Mouse (Mus musculus) neural tube, embryonic 13.5 days (tissue): ENCODE data around the gene Etfb. TPM values are rescaled to one million over a fixed set of nuclear protein-coding genes. Genes with fewer than 3 reads are reported as not detected.

Source experiments
- ATAC-seq: fragments of 200-750 bp; cut with Nextera tagmentation; 2 replicates; pipeline ENCODE4 v1.8.0; 2017; ENCODE audit warnings: low read depth, mild to moderate bottlenecking, moderate TSS enrichment, moderate library complexity
- H3K27ac ChIP-seq: fragments of 300-500 bp; sonication (generic); replicated peaks from 2 replicates; pipeline ENCODE4 v1.5.1; 2015; ENCODE audit warnings: moderate library complexity, mild to moderate bottlenecking, inconsistent platforms
- H3K27me3 ChIP-seq: fragments of 300-500 bp; sonication (generic); 2 replicates; pipeline ENCODE4 v1.6.1; 2015; ENCODE audit warnings: mild to moderate bottlenecking, inconsistent platforms
- H3K36me3 ChIP-seq: fragments of 300-500 bp; sonication (generic); 2 replicates; pipeline ENCODE4 v1.6.1; 2015; ENCODE audit warnings: mild to moderate bottlenecking, inconsistent platforms
- H3K4me1 ChIP-seq: fragments of 300-500 bp; sonication (generic); replicated peaks from 2 replicates; pipeline ENCODE4 v1.6.1; 2015; ENCODE audit warnings: inconsistent platforms
- H3K4me2 ChIP-seq: fragments of 300-500 bp; sonication (generic); 2 replicates; pipeline ENCODE4 v1.6.1; 2015; ENCODE audit warnings: inconsistent platforms, mild to moderate bottlenecking, moderate library complexity
- H3K4me3 ChIP-seq: fragments of 300-500 bp; sonication (generic); 2 replicates; pipeline ENCODE4 v1.5.1; 2015; ENCODE audit warnings: mild to moderate bottlenecking, inconsistent platforms
- H3K9ac ChIP-seq: fragments of 300-500 bp; sonication (generic); 2 replicates; pipeline ENCODE4 v1.6.1; 2015; ENCODE audit warnings: moderate library complexity, mild to moderate bottlenecking, inconsistent platforms
- H3K9me3 ChIP-seq: fragments of 300-500 bp; sonication (generic); 2 replicates; pipeline ENCODE4 v1.6.1; 2016; ENCODE audit warnings: inconsistent platforms
- WGBS: fragments of 180-500 bp; shearing (Covaris S2); methylation state at CpG from one replicate; pipeline ENCODE4 v1.1.7; 2015; 5-methylcytosine and 5-hydroxymethylcytosine counted together
- microRNA-seq: library from miRNA; unstranded; fragments of <30 nt; microRNA quantifications from one replicate; pipeline ENCODE4, GENCODE M21; 2016
- polyA plus RNA-seq: library from polyadenylated mRNA; unstranded; fragments of >200 nt; fragmentation: Nextera tagmentation; extraction: Ambion mirVana; gene quantifications from 2 replicates; pipeline ENCODE4 v1.2.1, GENCODE M21; 2015

Gene Etfb
- polyA plus RNA-seq, 1 experiment from 2014 or later: 148 TPM

DNA sequence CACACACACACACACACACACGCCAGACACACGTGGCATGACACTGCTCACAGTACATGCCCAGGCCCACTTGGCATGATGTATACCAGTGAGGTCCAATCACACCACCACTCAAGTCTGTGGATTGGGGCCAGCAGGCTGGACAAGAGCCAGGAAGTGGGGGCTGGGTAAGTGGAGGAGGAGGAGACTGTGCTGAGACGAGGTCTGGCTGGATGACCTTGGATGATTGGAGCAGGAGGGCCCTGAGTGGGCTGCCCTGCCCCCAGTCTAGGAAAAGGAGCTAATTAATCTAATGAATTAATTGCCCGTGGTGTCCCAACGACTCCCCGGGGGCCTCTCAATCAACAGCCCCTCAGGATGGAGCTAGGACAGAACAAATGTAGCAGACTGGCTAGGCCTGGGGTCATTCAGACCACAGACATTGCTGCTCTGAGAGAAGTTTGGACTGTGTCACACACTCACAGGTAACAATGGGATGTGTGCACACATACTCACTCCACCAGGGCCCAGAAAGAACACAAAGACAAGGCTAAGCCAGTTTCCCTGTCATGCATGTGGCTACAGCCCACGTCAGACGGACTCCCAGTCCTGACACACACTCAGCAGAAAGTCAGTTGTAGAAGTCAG, 38.3 kb downstream of the Etfb start:
- peaks cover 31% of the 10 kb centered on the region for H3K27me3 ChIP-seq
- ATAC-seq: peak; percentile 80
- H3K9ac ChIP-seq: no peak overlapping the region
- no peak overlapping the region for H3K4me2 ChIP-seq
- WGBS: 30% methylated on average over 8 of the region's 8 CpGs
- no peak overlapping the region for H3K27ac ChIP-seq
- H3K9me3 ChIP-seq: no peaks in the 10 kb centered on the region
- H3K4me3 ChIP-seq: no peak overlapping the region
- peaks cover 15% of the 10 kb centered on the region for H3K36me3 ChIP-seq
- H3K4me1 ChIP-seq: peaks cover 34% of the 10 kb centered on the region

- Histone ChIP-seq H3K9ac (no peak overlapping the region), H3K4me2 (no peak overlapping the region), H3K27me3 (peaks cover 21% of the 10 kb centered on the region), H3K4me3 (no peak overlapping the region), H3K9me3 (no peaks in the 10 kb centered on the region), H3K27ac (no peak overlapping the region), H3K4me1 (peaks cover 37% of the 10 kb centered on the region), H3K36me3 (peaks cover 8% of the 10 kb centered on the region)
- no peak for ATAC-seq
- WGBS: 23% methylated on average over 10 of the region's 10 CpGs
Observed at GRCm38 (mm10) chr7:43483236-43483635, 39.4 kb downstream of the Etfb start.

GRCm38 (mm10) chr7:43488646-43489045, 44.8 kb downstream of the Etfb start:
- H3K27me3 ChIP-seq: peaks cover 11% of the 10 kb centered on the region; the same call in 1 of the 2 replicates
- peaks cover 18% of the 10 kb centered on the region for H3K4me1 ChIP-seq
- peak overlapping the region; percentile 61 for H3K4me2 ChIP-seq
- H3K27ac ChIP-seq: peak overlapping the region; percentile 49; the same call in 1 of the 2 replicates
- peak overlapping the region; percentile 72 for H3K4me3 ChIP-seq
- H3K9me3 ChIP-seq: no peaks in the 10 kb centered on the region
- WGBS: 44% methylated on average over 5 of the region's 5 CpGs
- ATAC-seq: no peak
- peak overlapping the region; percentile 94 for H3K9ac ChIP-seq
- H3K36me3 ChIP-seq: no peaks in the 10 kb centered on the region

- WGBS: 1% methylated on average over 25 of the region's 41 CpGs
- no peaks in the 10 kb centered on the region for H3K36me3 ChIP-seq
Observed at GRCm38 (mm10) chr7:43489631-43490125, 45.8 kb downstream of the Etfb start, which contains the start of gene Iglon5. Gene Iglon5, minus strand, starts transcription at chr7:43490075.

DNA sequence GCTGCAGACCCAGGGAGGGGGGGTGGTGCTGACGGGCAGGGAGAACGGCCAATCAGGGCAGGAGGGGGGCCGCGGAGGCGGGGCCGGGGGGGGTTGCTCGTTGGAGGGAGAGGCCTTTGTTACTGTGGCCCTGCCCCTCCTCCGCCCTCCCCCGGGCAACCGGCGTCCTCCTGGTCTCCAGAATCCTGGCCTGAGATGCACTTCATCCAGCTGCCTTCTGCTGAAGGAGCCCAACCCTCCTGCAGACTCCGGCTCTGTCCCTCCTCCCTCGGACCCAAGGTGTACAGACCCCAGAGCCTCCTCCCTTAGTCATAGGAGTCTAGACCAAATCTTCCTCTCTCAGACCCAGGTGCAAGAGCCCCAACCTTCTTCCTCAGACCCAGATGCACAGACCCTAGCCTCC, 46.3 kb downstream of the Etfb start:
- Histone ChIP-seq H3K36me3 (no peaks in the 10 kb centered on the region), H3K4me3 (peak overlapping the region; percentile 72), H3K9me3 (no peaks in the 10 kb centered on the region), H3K4me1 (peaks cover 19% of the 10 kb centered on the region), H3K4me2 (peak overlapping the region; percentile 61), H3K27ac (peak overlapping the region; percentile 88), H3K9ac (peak overlapping the region; percentile 94), H3K27me3 (peaks cover 19% of the 10 kb centered on the region)
- peak; percentile 86 for ATAC-seq
- 0% methylated on average over 8 of the region's 13 CpGs for WGBS

More at GRCm38 (mm10) chr7:43489631-43490125, 45.8 kb downstream of the Etfb start, which contains the start of gene Iglon5:
- Histone ChIP-seq H3K9me3 (no peaks in the 10 kb centered on the region), H3K4me3 (peak within 1 kb of the TSS; percentile 72), H3K27me3 (peaks cover 15% of the 10 kb centered on the region), H3K9ac (peak within 1 kb of the TSS; percentile 94), H3K4me2 (peak within 1 kb of the TSS; percentile 61), H3K27ac (peak within 1 kb of the TSS; percentile 88), H3K4me1 (peaks cover 18% of the 10 kb centered on the region)
- peak; percentile 72 for ATAC-seq

- peak overlapping the region; percentile 72; the same call in 1 of the 2 replicates for H3K4me3 ChIP-seq
- peak; percentile 21 for ATAC-seq
- no peaks in the 10 kb centered on the region for H3K36me3 ChIP-seq
- peaks cover 21% of the 10 kb centered on the region for H3K4me1 ChIP-seq
- H3K9me3 ChIP-seq: no peaks in the 10 kb centered on the region
- WGBS: 68% methylated on average over 9 of the region's 9 CpGs
- H3K27me3 ChIP-seq: peaks cover 20% of the 10 kb centered on the region
- H3K4me2 ChIP-seq: peak overlapping the region; percentile 61; the same call in 1 of the 2 replicates
- no peak overlapping the region for H3K27ac ChIP-seq
- no peak overlapping the region for H3K9ac ChIP-seq
Observed at GRCm38 (mm10) chr7:43490861-43491260, 47.0 kb downstream of the Etfb start.

DNA sequence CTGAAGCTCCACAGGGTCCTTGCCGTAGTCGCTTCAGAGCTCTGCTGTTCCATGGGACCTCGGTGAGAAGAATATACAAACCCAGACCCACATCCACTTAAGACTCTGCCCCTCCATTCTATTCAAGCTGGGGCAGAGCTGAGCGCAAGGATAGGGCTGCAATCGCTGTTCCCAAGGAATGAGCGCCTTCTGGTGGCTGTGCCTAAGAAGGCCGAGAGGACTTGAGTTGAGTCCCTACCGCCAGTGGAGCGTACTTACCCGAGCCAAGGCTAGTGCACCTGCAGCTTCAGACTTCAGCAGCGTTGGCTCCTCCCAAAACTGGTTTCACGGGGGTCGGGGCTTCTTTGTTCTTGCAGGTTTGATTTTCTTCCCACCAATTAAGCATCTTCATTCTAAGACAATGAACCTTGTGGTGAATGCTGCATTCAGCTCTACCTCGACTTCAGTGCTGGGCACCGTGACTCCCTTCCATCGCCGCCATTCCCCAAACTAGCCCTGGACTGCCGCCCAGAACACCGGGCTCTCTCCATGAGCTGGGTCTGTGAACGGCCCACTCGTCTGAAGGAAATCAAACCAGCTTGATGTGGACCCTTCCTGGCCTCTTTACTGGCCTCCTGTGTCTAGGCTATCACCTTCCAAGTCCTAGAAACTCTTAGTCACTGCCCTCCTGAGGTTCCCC, 51.6 kb downstream of the Etfb start:
- H3K36me3 ChIP-seq: no peaks in the 10 kb centered on the region
- WGBS: 12% methylated on average over 21 of the region's 21 CpGs
- no peak overlapping the region for H3K9ac ChIP-seq
- H3K4me3 ChIP-seq: no peak overlapping the region
- peaks cover 24% of the 10 kb centered on the region for H3K27me3 ChIP-seq
- H3K4me2 ChIP-seq: no peak overlapping the region
- peak; percentile 52 for ATAC-seq
- H3K4me1 ChIP-seq: 0 out of 2 replicates have a peak, but pooled peaks cover 3% of the 10 kb centered on the region
- H3K27ac ChIP-seq: no peak overlapping the region
- H3K9me3 ChIP-seq: 0 out of 2 replicates have a peak, but pooled peaks cover 4% of the 10 kb centered on the region

Small RNA genes lying within 50 kb of the gene (microRNA-seq; reads per million reads assigned to microRNA genes)
- 0.44 reads per million for gene Mir7051

Other genes with a start within 250 kb of the Etfb start
- gene Zfp715, start 130.8 kb upstream of the Etfb start, polyA plus RNA-seq: 16.2 and 17.4 TPM in 2 replicates
- gene Siglecf, start 92.7 kb upstream of the Etfb start, polyA plus RNA-seq: 0.17 and 0.26 TPM in 2 replicates
- 0.21 TPM in 1 of 2 replicates, not detected in the other for gene Siglecg, start 35.9 kb upstream of the Etfb start, polyA plus RNA-seq
- not detected in 2 replicates for gene Lim2, start 16.4 kb upstream of the Etfb start, polyA plus RNA-seq
- not detected in 2 replicates for gene Nkg7, start 7.0 kb upstream of the Etfb start, polyA plus RNA-seq
- not detected in 2 replicates for gene Cldnd2, start 3.3 kb upstream of the Etfb start, polyA plus RNA-seq
- 0.40 TPM in 1 of 2 replicates, not detected in the other for gene Gm45233, start within 50 bp of the Etfb start, polyA plus RNA-seq
- gene Vsig10l, start 19.1 kb downstream of the Etfb start, polyA plus RNA-seq: 8.1 and 9.6 TPM in 2 replicates
- gene Iglon5, start 46.0 kb downstream of the Etfb start, polyA plus RNA-seq: 8.6 TPM in 2 replicates
- gene 4931406B18Rik, start 61.9 kb downstream of the Etfb start, polyA plus RNA-seq: not detected in 2 replicates
- gene Cd33, start 100.3 kb downstream of the Etfb start, polyA plus RNA-seq: 1.5 and 1.6 TPM in 2 replicates
- 8.2 and 9.5 TPM in 2 replicates for gene Zfp658, start 118.2 kb downstream of the Etfb start, polyA plus RNA-seq
- 13.9 and 14.7 TPM in 2 replicates for gene Zfp719, start 135.5 kb downstream of the Etfb start, polyA plus RNA-seq
- 0.29 and 0.32 TPM in 2 replicates for gene Zfp819, start 163.1 kb downstream of the Etfb start, polyA plus RNA-seq
- gene Ceacam18, start 190.6 kb downstream of the Etfb start, polyA plus RNA-seq: not detected in 2 replicates
- 0.41 TPM in 1 of 2 replicates, not detected in the other for gene Siglece, start 216.1 kb downstream of the Etfb start, polyA plus RNA-seq
- gene Ctu1, start 227.9 kb downstream of the Etfb start, polyA plus RNA-seq: 20.1 and 21.1 TPM in 2 replicates
- gene Klk14, start 246.3 kb downstream of the Etfb start, polyA plus RNA-seq: not detected in 2 replicates